Mouse (Mus musculus): Measurements from ENCODE around the gene Ap2a1. TPM values are rescaled to one million over a fixed set of nuclear protein-coding genes. Genes with fewer than 3 reads are reported as not detected.

Gene Ap2a1
- polyA plus RNA-seq, 1 experiment = 323 TPM

- Histone ChIP-seq H3K36me3 (ENCODE audit: control insufficient read depth, insufficient read depth, low read length) (no peaks in the 10 kb centered on the region), H3K27me3 (ENCODE audit: control insufficient read depth, insufficient read depth, low read length) (no peaks in the 10 kb centered on the region), H3K4me1 (ENCODE audit: control insufficient read depth, insufficient read depth, low read length) (no peaks in the 10 kb centered on the region), H3K27ac (ENCODE audit: control insufficient read depth, insufficient read depth, low read depth, low read length) (no peak overlapping the region), H3K4me3 (ENCODE audit: control insufficient read depth, low read depth, low read length) (no peak overlapping the region)
- TF ChIP-seq CTCF (IDR thresholded peaks at IDR 0.05; ENCODE audit: control insufficient read depth, insufficient read depth, insufficient replicate concordance, low read depth, low read length) (no peak), POLR2A (IDR thresholded peaks at IDR 0.05; ENCODE audit: control insufficient read depth, low read depth, low read length) (no peak)
These were observed 30.7 kb upstream of the Ap2a1 start for GRCm38 (mm10) chr7:44959874-44960511.

- Histone ChIP-seq H3K4me3 (ENCODE audit: control insufficient read depth, low read depth, low read length) (no peak overlapping the region), H3K27me3 (ENCODE audit: control insufficient read depth, insufficient read depth, low read length) (no peaks in the 10 kb centered on the region), H3K36me3 (ENCODE audit: control insufficient read depth, insufficient read depth, low read length) (no peaks in the 10 kb centered on the region), H3K27ac (ENCODE audit: control insufficient read depth, insufficient read depth, low read depth, low read length) (no peak overlapping the region), H3K4me1 (ENCODE audit: control insufficient read depth, insufficient read depth, low read length) (no peaks in the 10 kb centered on the region)
- no peak for TF ChIP-seq POLR2A (IDR thresholded peaks at IDR 0.05; ENCODE audit: control insufficient read depth, low read depth, low read length)
- TF ChIP-seq CTCF (IDR thresholded peaks at IDR 0.05; ENCODE audit: control insufficient read depth, insufficient read depth, insufficient replicate concordance, low read depth, low read length) = no peak
These were observed 30.0 kb upstream of the Ap2a1 start for GRCm38 (mm10) chr7:44959281-44959680.

GRCm38 (mm10) chr7:44958208-44958607, 28.9 kb upstream of the Ap2a1 start:
- no peak overlapping the region for H3K4me3 ChIP-seq (ENCODE audit: control insufficient read depth, low read depth, low read length)
- no peaks in the 10 kb centered on the region for H3K36me3 ChIP-seq (ENCODE audit: control insufficient read depth, insufficient read depth, low read length)
- TF ChIP-seq CTCF (IDR thresholded peaks at IDR 0.05; ENCODE audit: control insufficient read depth, insufficient read depth, insufficient replicate concordance, low read depth, low read length) = peak; percentile 7; the same call in 1 of the 2 replicates
- TF ChIP-seq POLR2A (IDR thresholded peaks at IDR 0.05; ENCODE audit: control insufficient read depth, low read depth, low read length) = no peak
- H3K27me3 ChIP-seq (ENCODE audit: control insufficient read depth, insufficient read depth, low read length) = no peaks in the 10 kb centered on the region
- no peak overlapping the region for H3K27ac ChIP-seq (ENCODE audit: control insufficient read depth, insufficient read depth, low read depth, low read length)
- H3K4me1 ChIP-seq (ENCODE audit: control insufficient read depth, insufficient read depth, low read length) = peaks cover under 1% of the 10 kb centered on the region

- TF ChIP-seq CTCF (IDR thresholded peaks at IDR 0.05; ENCODE audit: control insufficient read depth, insufficient read depth, insufficient replicate concordance, low read depth, low read length) (no peak), POLR2A (IDR thresholded peaks at IDR 0.05; ENCODE audit: control insufficient read depth, low read depth, low read length) (no peak)
- Histone ChIP-seq H3K27me3 (ENCODE audit: control insufficient read depth, insufficient read depth, low read length) (no peaks in the 10 kb centered on the region), H3K4me1 (ENCODE audit: control insufficient read depth, insufficient read depth, low read length) (peaks cover 5% of the 10 kb centered on the region), H3K27ac (ENCODE audit: control insufficient read depth, insufficient read depth, low read depth, low read length) (no peak overlapping the region), H3K4me3 (ENCODE audit: control insufficient read depth, low read depth, low read length) (no peak overlapping the region), H3K36me3 (ENCODE audit: control insufficient read depth, insufficient read depth, low read length) (no peaks in the 10 kb centered on the region)
These were observed 28.0 kb upstream of the Ap2a1 start for GRCm38 (mm10) chr7:44957183-44957835.

- H3K27ac ChIP-seq (ENCODE audit: control insufficient read depth, insufficient read depth, low read depth, low read length) = no peak overlapping the region
- peaks cover 11% of the 10 kb centered on the region for H3K4me1 ChIP-seq (ENCODE audit: control insufficient read depth, insufficient read depth, low read length)
- H3K27me3 ChIP-seq (ENCODE audit: control insufficient read depth, insufficient read depth, low read length) = no peaks in the 10 kb centered on the region
- no peak overlapping the region for H3K4me3 ChIP-seq (ENCODE audit: control insufficient read depth, low read depth, low read length)
- H3K36me3 ChIP-seq (ENCODE audit: control insufficient read depth, insufficient read depth, low read length) = no peaks in the 10 kb centered on the region
- no peak for TF ChIP-seq POLR2A (IDR thresholded peaks at IDR 0.05; ENCODE audit: control insufficient read depth, low read depth, low read length)
- no peak for TF ChIP-seq CTCF (IDR thresholded peaks at IDR 0.05; ENCODE audit: control insufficient read depth, insufficient read depth, insufficient replicate concordance, low read depth, low read length)
These were observed 27.0 kb upstream of the Ap2a1 start for GRCm38 (mm10) chr7:44956266-44956665.

- TF ChIP-seq CTCF (IDR thresholded peaks at IDR 0.05; ENCODE audit: control insufficient read depth, insufficient read depth, insufficient replicate concordance, low read depth, low read length) (no peak), POLR2A (IDR thresholded peaks at IDR 0.05; ENCODE audit: control insufficient read depth, low read depth, low read length) (no peak)
- Histone ChIP-seq H3K4me1 (ENCODE audit: control insufficient read depth, insufficient read depth, low read length) (peaks cover 11% of the 10 kb centered on the region), H3K27ac (ENCODE audit: control insufficient read depth, insufficient read depth, low read depth, low read length) (no peak overlapping the region), H3K36me3 (ENCODE audit: control insufficient read depth, insufficient read depth, low read length) (no peaks in the 10 kb centered on the region), H3K4me3 (ENCODE audit: control insufficient read depth, low read depth, low read length) (no peak overlapping the region), H3K27me3 (ENCODE audit: control insufficient read depth, insufficient read depth, low read length) (no peaks in the 10 kb centered on the region)
These were observed 26.3 kb upstream of the Ap2a1 start for GRCm38 (mm10) chr7:44955628-44956027.

- H3K4me3 ChIP-seq (ENCODE audit: control insufficient read depth, low read depth, low read length) = no peak overlapping the region
- no peaks in the 10 kb centered on the region for H3K27me3 ChIP-seq (ENCODE audit: control insufficient read depth, insufficient read depth, low read length)
- H3K27ac ChIP-seq (ENCODE audit: control insufficient read depth, insufficient read depth, low read depth, low read length) = no peak overlapping the region
- no peaks in the 10 kb centered on the region for H3K36me3 ChIP-seq (ENCODE audit: control insufficient read depth, insufficient read depth, low read length)
- peaks cover 11% of the 10 kb centered on the region for H3K4me1 ChIP-seq (ENCODE audit: control insufficient read depth, insufficient read depth, low read length)
- TF ChIP-seq CTCF (IDR thresholded peaks at IDR 0.05; ENCODE audit: control insufficient read depth, insufficient read depth, insufficient replicate concordance, low read depth, low read length) = no peak
- TF ChIP-seq POLR2A (IDR thresholded peaks at IDR 0.05; ENCODE audit: control insufficient read depth, low read depth, low read length) = no peak
These were observed 25.0 kb upstream of the Ap2a1 start for GRCm38 (mm10) chr7:44954091-44954885.

Measured in testis, adult 2 months (tissue).